Mouse (Mus musculus): Measurements from ENCODE around the gene 2010111I01Rik. TPM values are rescaled to one million over a fixed set of nuclear protein-coding genes. Genes with fewer than 3 reads are reported as not detected.
"Not testable (repeated sequence)": the region's sequence is repeated elsewhere in the genome, so short reads cannot be mapped to it uniquely, and the experiment has no call there.

2010111I01Rik gene
- total RNA-seq, 1 experiment from 2014 or later: 66.2 TPM

DNA sequence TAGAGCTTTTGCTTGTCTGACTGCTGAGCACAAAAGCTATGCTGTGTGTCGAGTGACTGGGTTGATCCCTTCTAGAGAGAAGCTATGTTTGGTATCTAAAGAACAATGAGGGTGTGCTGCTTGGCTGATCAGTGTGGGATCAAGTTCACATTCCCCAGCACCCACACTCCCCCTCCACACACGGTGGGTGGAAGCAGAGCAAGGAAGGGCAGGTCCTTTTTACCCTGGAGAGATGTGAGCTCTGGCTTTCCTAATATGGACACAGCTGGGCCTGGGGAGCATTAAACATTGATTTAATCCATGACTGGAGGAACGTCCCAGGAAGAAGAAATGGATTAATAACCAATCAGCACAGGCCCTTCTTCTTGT, 267.0 kb downstream of the 2010111I01Rik start:
- no peak for ATAC-seq (replicated peaks; ENCODE audit: low read depth, poor library complexity, severe bottlenecking)

DNA sequence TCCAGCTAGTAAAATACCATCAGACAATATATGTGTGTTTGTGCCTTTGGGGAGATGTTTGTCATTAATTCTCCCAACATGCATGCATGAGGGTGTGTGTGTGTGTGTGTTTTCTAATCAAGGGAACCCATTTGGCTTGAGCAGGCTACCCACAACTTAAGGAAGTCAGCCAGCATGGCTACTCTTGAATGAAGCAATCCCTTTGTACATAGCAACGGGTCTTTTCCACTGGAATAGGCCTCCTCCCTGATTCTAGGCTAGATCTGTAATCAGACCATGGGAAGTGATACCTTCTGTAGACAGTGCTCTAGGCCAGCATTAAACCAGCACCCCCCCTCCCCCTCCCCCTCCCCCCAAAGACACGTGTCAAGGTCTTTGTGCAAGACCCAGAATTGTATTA, 267.9 kb downstream of the 2010111I01Rik start:
- no peak for ATAC-seq (replicated peaks; ENCODE audit: low read depth, poor library complexity, severe bottlenecking)

DNA sequence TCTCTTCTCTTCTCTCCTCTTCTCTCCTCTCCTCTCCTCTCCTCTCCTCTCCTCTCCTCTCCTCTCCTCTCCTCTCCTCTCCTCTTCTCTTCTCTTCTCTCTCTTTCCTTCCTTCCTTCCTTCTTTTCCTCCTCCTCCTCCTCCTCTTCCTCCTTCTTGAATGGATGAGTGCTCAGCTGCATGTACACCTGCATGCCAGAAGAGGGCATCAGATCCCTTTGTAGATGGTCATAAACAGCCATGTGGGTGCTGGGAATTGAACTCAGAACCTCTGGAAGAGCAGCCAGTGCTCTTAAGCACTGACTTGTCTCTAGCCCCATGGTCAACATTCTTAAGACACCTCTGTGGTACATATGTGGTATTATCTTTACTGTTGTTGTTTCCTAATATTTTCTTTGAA, 269.8 kb downstream of the 2010111I01Rik start:
- not testable (repeated sequence) for ATAC-seq (replicated peaks; ENCODE audit: low read depth, poor library complexity, severe bottlenecking)

DNA sequence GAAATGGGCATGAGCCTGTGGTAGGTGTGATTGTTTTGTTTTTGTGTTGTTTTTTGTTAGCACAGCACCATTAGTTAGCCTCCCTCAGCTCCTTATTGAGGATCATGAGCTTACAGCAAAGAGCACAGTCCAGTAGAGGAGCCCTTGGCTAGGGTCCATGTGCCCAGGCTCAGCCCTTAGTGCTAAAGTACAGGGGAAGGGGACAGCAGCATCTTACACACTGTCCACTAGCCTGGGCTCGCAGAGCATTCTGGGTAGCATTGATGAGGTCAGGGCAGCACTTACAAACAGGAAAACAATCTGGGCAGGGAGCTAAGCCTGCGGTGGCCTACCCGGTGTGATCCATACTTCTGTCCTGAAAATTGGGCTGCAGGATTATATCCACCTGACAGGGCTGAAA, 270.9 kb downstream of the 2010111I01Rik start:
- ATAC-seq (replicated peaks; ENCODE audit: low read depth, poor library complexity, severe bottlenecking): no peak

DNA sequence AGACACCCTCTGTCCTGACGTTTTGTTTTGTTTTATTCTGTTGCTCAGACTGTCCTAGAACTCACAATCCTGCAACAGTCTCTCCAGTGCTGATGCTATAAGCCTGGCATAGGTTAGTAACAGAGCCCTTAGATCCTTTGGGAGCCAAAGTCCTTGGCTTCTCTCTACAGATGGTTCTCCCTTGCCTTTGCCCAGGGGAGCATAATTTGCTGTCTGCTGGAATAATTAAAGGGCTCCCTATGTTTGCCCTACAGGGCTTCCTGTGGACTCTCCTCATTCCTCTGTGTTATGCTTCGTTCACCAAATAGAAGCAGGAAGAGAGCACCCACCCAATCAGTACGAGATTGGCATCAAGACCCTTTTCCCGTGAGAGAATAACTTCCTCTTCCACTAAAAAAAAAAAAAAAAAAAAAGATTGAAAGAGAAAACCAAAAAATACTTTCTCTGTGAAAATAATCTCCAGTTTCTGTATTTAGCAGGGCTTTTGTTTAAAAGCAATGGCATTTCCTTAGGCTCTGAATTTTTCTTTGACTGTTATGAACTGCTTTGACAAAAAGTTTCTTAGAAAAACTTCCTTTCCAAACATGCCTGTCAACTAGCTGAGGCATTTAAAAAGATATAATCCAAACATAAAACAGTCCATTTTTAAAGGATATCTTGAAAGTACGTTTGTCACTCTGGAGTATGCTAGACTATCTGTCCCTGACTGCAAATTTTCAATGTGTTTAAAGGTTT, 271.6 kb downstream of the 2010111I01Rik start:
- ATAC-seq (replicated peaks; ENCODE audit: low read depth, poor library complexity, severe bottlenecking): no peak

DNA sequence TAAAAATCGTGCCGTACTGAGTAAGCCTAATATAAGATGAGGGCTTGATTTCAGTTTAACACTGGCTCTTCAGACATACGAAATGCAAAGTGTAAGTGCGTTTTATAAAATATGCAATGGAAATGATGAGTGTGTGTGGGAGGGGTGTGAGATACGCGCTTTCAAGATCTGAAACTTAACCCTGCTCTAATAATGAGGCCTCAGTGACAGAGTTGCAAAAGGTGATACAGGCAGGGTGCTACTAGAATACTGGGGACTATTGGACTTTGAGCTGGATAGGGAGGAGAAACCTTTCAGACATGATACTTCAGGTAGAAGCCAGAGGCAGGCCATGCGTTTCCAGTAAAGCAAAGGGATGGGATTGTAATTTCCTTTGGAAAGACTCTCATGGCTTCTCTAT, 273.4 kb downstream of the 2010111I01Rik start:
- no peak for ATAC-seq (replicated peaks; ENCODE audit: low read depth, poor library complexity, severe bottlenecking)

DNA sequence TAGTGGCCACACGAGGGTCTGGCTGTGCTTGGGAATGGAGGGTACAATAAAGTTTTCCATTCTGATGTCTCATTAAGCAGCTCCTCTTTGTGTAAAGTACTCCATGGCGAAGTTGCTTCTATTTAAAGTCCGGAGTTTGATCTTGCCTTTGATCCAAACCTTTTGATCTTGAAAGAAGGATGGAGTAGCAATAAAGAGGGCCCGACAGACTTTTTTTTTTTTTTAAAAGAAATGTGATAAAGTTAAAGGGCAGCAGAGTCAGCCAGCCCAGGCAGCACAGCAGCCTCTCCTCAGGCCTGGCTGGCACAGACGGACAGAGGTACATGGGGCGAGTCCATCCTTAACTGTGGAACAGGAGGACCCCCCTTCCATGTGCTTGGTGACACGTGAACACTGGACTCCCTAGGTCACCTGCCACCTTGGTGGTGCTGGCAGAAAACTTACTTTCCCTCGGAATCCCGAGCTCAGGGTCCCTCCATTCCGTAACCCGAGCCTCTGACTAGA, 274.7 kb downstream of the 2010111I01Rik start:
- ATAC-seq (replicated peaks; ENCODE audit: low read depth, poor library complexity, severe bottlenecking): no peak

DNA sequence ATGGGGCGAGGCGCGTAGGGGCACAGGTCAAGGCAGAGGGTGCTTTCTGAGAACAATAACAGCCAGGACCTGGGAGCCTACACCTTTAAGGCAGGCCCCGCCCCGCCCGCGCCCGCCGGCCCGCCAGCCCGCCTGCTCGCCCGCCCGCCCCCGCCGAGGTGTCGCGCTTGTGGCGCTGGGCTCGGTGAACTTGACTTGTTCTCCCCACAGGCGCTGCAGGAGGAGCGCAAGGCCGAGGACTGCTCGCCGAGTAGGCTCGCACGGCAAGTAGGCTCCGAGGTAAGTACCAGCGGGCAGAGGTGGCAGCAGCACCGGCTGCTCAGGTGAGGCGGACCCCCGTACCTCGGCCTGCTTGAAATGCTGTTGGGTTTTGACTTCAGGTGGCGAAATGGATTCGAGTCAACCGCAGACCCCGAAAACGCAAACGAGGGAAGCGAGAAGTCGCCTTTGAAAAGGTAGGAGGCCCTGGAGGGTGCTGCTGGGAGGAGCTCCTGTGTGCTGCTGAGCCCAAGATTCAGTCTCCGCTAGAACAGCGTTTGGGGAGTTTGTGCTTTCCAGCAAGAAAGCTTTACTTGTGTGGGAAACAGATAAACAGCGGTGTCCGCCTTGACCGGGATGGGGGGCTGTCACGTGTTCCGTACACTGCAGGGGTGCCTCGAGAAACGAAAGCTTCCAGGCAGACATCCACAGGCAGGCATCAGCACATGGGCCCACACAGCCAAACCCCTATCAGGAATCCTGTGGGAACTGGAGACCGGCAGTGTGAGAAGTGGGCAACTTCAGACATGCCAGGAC, 275.4 kb downstream of the 2010111I01Rik start:
- peak; percentile 64 for ATAC-seq (replicated peaks; ENCODE audit: low read depth, poor library complexity, severe bottlenecking)

DNA sequence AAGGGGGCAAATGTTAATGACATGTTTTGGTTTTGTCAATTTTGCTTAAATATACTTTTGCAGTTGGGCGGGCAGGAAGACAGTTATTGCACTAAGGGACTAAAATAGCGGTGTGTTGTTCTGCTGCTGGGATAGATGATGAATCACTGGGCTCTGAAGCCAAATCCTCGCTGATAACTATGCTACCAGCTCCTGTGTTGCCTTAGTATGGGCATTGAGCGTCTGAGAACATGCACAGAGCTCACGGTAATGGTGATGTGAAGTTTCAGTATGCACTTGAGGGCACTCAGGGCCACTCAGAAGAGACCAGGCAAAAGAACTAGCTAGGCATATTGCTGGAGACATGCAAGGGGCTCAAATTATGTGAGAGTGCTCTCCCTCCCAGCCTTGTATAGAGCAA, 276.1 kb downstream of the 2010111I01Rik start:
- 0 out of 2 replicates have a peak, but pooled peaks have one; percentile 4 for ATAC-seq (replicated peaks; ENCODE audit: low read depth, poor library complexity, severe bottlenecking)

DNA sequence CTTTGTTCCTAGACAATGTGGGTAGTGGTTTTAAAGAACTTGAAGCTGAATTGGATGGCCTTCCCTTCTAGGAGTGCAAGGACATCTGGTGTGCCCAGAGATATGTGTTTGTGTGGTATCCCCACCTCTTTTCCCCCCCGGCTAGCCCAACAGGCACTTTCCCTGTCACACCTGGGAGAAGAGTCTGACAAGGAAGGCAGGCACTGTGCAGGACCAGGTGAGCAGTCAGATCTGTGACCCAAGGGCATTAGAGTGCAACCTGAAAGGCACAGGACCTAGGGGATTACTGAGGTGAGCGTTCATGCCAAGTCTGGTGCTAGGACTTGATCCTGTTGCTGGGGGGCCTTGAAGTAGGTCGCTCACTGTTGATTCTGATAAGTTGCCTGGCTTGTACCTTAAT, 277.0 kb downstream of the 2010111I01Rik start:
- ATAC-seq (replicated peaks; ENCODE audit: low read depth, poor library complexity, severe bottlenecking): no peak

DNA sequence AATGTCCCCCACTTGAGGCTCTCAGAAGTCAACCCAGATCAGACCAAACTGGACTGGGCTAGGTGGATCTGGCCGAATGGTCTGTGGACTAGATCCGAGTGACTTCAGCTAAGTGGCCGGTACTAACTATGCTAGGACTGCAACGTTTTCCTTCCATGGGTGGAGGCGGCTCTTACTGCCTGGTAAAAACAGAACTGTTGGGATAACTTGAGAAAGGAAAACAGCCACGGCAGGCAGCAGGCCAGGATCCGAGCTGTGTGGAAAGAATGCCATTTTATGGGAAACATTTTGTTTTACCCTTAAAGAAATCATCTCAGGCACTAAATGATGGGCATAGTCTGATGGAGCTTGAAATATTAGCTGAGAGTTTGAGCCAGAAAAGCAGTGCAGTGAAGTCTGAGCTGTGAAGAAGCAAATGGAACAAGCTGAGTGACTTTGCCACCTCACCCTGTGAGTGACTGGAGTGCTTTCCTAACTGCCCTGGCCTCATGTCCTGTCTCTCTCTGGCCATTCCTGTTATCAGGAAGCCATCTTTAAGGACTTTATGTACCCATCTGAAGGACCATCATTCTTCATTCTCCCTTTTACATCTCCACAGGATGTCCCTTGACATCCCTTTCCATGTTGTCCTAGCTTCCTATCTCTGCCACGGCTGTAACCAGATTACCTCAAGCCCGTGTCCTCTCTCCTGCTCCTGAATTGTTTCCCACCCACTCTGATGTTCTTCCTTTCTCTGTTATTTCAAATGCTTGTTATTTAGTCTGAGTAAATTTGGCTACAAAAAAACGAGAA, 277.9 kb downstream of the 2010111I01Rik start:
- no peak for ATAC-seq (replicated peaks; ENCODE audit: low read depth, poor library complexity, severe bottlenecking)

DNA sequence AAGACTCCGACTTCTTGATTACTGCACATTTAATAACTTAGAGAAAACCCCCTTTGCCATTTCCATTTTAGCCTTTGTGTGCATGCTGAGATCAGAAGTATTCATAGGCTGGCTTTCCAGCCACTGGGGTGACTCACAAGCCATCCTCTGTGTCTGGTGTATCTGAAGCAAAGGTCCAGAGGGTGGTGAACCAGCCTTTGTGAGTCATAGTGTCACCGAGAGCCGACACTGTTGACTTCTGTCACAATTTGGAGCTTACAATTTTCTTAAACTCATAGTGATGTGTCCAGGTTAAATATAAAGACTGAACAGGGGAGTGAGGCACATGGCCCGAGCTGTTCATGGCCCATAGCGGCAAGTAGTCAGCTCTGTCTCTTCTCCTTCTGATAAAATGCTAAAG, 278.9 kb downstream of the 2010111I01Rik start:
- no peak for ATAC-seq (replicated peaks; ENCODE audit: low read depth, poor library complexity, severe bottlenecking)

DNA sequence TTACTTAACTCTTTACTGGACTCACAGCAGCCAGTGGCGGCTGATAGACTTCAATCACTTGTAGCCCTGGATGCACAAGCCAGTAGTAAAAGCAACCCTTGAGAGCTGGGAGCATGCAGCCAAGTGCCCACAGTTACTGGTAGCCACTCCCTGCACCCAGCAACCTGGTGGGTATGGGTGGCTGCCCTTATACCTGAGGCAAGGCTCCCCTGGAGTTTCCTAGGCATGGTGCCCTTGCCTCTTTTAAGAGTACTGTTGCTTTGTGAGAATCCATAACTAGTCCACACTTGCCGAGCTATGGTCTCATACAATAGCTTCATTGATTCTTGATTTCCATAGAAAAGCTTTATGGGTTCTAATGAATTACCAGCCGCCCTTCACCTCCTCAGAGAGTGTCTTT, 279.7 kb downstream of the 2010111I01Rik start:
- ATAC-seq (replicated peaks; ENCODE audit: low read depth, poor library complexity, severe bottlenecking): no peak

DNA sequence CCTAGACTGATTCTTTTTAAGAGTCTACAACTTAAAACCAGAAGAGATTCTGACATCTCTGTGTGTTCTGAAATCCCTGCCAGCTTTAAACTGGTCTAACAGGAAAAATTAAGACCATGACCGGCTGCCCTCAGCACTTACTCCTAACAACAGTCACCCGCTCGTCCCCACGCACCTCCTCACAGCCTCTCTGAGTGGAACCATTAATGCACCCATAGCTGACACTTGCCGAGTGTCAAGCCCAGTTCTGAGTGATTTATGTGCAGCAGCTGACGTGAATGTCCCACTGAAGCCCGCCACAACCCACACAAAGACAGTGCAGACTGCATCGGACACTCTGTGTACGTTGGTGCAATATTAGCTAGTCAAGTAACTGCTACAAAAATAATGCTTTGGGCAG, 280.5 kb downstream of the 2010111I01Rik start:
- ATAC-seq (replicated peaks; ENCODE audit: low read depth, poor library complexity, severe bottlenecking): 0 out of 2 replicates have a peak, but pooled peaks have one; percentile 9

DNA sequence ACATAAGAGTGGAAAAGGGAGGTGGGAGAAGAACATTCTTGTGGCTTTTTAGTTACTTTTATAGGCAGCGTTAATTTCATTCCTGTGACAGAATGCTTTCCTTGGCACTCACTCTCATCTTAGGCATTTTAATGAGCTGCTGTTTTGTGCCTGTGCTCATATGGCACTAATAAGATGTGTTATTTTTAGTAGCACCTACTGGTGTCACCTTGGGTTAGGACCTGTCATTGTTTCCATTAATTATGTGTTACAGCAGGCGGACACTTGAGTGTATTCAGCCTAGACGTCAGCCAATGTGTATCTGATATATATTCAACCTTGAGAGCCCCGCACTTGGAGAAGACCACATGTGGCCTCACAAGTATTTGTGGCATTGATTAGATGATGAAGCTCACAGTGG, 281.1 kb downstream of the 2010111I01Rik start:
- ATAC-seq (replicated peaks; ENCODE audit: low read depth, poor library complexity, severe bottlenecking): no peak

DNA sequence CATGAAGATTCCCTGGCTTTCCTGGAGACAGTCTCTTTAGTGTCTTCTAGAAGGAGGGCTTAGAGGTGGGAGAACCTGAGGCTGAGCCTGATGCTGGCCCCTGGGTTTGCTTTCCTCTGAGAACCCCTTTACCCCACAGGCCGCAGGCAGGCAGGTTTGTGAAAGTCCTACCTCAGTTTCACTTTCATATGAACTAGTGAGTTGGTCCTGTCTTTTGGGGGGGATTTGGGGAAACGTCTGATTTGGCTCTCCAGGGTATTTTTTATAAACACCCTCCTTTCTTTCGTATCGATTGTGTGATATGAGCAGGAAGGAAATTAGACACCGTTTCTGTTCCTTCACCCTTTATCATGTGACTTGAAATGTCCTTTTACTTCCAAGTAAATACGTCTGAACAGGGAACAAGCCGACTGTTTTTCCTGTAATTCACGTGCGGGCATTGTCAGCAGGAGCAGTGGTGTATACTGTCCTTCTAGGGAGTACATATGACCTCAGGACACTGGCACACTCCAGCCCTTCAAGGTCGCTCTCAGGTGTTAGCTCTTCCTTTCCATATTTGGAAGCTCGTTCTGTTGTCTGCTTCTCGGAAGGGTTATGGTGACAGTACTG, 281.7 kb downstream of the 2010111I01Rik start:
- no peak for ATAC-seq (replicated peaks; ENCODE audit: low read depth, poor library complexity, severe bottlenecking)

DNA sequence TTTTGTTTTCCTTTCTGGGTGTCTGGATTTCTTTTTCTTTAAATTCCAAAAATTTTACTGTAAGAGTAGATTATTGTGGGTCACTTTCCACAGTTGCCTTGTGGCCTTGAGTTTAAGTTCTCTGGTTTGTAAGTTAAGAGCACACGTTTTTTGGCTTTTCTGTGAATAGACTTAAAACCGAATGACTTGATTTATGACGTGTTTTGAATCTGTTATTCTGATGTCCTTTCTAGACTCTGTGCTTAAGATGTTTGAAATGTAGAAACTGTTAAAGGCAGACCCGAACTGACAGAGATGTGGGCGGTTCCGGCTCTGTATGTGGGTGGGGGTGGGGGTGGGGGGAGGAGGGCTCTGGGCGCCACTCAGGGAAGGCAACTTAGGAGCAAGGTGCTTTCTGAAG, 282.3 kb downstream of the 2010111I01Rik start:
- ATAC-seq (replicated peaks; ENCODE audit: low read depth, poor library complexity, severe bottlenecking): no peak

DNA sequence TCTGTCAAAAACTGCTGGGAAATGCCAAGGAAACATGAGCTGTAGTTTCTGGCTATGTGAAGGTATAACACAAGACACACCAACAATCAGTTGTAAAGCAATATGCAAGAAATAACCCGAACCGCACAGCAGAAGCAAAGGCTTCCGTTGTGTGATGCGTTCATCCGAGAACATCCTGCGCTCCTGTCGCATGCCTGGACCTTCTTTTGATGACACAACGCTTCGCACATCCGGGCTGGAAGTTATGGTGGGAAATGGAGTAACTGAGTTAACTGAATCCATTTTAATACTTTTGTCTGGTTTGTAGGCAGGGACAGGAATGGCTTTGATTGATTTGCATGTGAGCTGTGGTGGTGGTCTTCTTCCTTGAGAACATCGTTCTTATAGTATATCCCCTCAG, 282.9 kb downstream of the 2010111I01Rik start:
- ATAC-seq (replicated peaks; ENCODE audit: low read depth, poor library complexity, severe bottlenecking): no peak

DNA sequence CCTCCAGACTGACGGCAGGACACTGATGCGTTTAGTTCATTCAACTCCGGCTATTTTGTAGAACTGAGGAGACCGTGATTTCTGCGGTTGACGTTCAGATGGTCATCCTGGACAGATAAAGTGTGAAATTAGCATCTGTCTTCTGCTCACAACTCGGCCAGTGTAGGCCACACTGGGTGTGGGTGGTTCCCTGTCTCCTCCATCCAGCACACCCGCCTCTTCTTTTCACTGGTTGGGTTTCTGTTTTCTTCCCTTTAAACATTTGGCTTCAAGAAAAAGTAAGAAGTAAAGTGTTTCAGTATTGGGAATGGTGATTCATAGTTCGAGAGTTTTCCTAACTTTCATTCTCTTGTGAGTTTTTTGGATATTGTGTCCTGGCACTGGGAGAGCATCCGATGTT, 283.6 kb downstream of the 2010111I01Rik start:
- ATAC-seq (replicated peaks; ENCODE audit: low read depth, poor library complexity, severe bottlenecking): no peak

DNA sequence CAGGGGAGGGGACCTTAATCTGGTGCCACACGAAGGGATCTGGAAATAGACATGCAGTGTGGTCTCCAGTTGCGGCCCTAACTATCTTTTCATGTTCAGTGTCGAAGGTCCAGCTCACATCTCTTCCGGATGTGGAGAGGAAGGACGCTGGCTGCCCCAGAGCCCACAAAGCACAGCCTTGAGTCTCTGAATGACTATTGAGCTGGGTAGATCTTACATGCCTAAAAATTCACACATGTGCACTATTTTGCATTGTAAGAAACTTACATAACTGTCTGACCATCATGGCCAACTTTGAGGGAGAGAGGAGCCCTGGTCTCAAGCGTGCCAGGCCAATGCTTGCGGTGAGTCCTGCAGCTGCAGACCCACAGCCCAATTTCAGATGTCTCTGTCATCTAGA, 284.5 kb downstream of the 2010111I01Rik start:
- peak; percentile 29 for ATAC-seq (replicated peaks; ENCODE audit: low read depth, poor library complexity, severe bottlenecking)

Measured in common myeloid progenitor, adult 5-6 weeks (primary cell).